Mouse (Mus musculus): ENCODE measurements around the gene Cyb5d1. TPM values are rescaled to one million over a fixed set of nuclear protein-coding genes. Genes with fewer than 3 reads are reported as not detected.
A peak's percentile ranks its signal among the peaks of the same experiment; 100 is the strongest.
"Not testable (repeated sequence)": the region's sequence is repeated elsewhere in the genome, so short reads cannot be mapped to it uniquely, and the experiment has no call there.

The Cyb5d1 gene
- 45.9 and 48.6 TPM in 2 replicates for polyA plus RNA-seq (2015; fragmentation: Nextera tagmentation; extraction: Ambion mirVana)

DNA sequence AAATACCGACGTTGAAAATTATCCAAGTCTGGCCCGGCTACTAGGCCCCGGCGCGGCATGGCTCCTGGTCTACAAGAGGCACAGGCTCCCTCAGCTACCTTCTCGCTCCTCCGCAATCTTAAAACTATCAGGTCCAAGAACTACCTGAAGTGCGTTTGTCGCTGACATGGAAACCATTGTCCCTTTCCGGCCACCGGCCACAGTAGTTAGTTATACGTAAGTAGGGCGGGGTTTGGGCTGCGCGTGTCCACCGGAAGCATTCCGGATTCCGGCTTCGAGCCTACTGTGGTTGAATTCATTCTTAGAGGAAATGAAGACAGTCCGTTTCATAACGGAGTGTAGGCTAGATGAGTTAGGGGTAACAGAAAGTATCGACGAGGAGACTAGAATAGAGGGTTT lies at the start of gene Cyb5d1, which contains the start of gene Naa38:
Gene Cyb5d1, minus strand, starts transcription at position 397 of the 399 bp plus-strand sequence.
Gene Naa38, plus strand, starts transcription at position 253 of the 399 bp plus-strand sequence.
- not testable (repeated sequence) for H3K9me3 ChIP-seq (replicated peaks)
- Histone ChIP-seq H3K27me3 (peaks cover 21% of the 10 kb centered on the region), H3K36me3 (ENCODE audit: poor library complexity, severe bottlenecking) (peaks cover 31% of the 10 kb centered on the region), H3K4me2 (peak within 1 kb of the TSS; percentile 85), H3K27ac (peak within 1 kb of the TSS; percentile 95), H3K4me3 (peak within 1 kb of the TSS; percentile 67), H3K4me1 (peaks cover 40% of the 10 kb centered on the region), H3K9ac (peak within 1 kb of the TSS; percentile 83)
- ATAC-seq, result peak; percentile 79
- under 1% methylated on average over 20 of the region's 24 CpGs for WGBS

DNA sequence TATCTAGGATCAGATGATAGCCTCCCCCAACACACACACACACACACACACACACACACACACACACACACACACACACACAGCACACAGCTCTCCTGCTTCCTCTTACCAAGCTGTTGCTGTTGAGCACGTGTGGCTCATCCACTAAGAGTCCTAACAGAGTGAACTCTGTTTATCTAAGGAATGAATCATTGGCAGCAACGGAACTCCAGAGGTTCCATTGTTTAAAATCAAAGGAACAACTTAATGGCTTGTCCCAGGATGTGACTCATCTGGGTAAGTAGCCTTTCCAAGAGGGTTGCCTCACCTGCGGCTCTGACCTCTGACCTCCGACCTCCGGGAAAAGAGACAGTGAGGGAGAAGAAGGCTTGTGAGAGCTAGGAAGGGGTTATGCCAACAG lies 47.9 kb upstream of the Cyb5d1 start:
- Histone ChIP-seq H3K9me3 (replicated peaks) (no peaks in the 10 kb centered on the region), H3K4me2 (no peak overlapping the region), H3K36me3 (ENCODE audit: poor library complexity, severe bottlenecking) (no peaks in the 10 kb centered on the region), H3K9ac (no peak overlapping the region), H3K27me3 (no peaks in the 10 kb centered on the region), H3K4me1 (no peaks in the 10 kb centered on the region), H3K27ac (no peak overlapping the region), H3K4me3 (no peak overlapping the region)
- no peak for ATAC-seq
- WGBS, result 60% methylated on average over 5 of the region's 5 CpGs

DNA sequence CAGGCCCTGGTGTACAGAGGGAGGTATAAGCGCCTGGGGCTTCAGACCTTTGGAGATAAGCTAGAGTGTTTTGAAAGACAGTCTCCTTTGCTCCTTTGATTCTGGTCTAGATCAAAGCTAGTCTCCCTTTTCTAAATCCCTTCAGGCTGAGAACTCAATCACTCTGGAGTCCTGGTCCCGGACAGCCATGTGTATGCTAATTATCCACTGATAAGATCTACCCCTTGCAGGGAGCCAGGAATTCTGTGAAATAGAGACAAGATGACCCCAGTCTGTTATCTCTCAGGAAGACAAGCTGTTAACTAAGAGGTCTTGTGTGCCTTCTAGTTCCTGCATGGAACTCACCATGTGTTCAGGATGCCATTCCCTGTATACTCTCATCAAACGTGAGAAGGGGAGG lies 41.9 kb upstream of the Cyb5d1 start:
- Histone ChIP-seq H3K9me3 (replicated peaks) (no peaks in the 10 kb centered on the region), H3K36me3 (ENCODE audit: poor library complexity, severe bottlenecking) (no peaks in the 10 kb centered on the region), H3K4me2 (no peak overlapping the region), H3K9ac (no peak overlapping the region), H3K4me3 (no peak overlapping the region), H3K4me1 (peaks cover 1% of the 10 kb centered on the region), H3K27ac (no peak overlapping the region), H3K27me3 (peaks cover 4% of the 10 kb centered on the region; the same call in 1 of the 2 replicates)
- no peak for ATAC-seq
- 61% methylated on average over 3 of the region's 3 CpGs for WGBS

- Histone ChIP-seq H3K36me3 (ENCODE audit: poor library complexity, severe bottlenecking) (no peaks in the 10 kb centered on the region), H3K9ac (no peak overlapping the region), H3K27me3 (peaks cover 4% of the 10 kb centered on the region; the same call in 1 of the 2 replicates), H3K4me1 (peaks cover 7% of the 10 kb centered on the region), H3K27ac (no peak overlapping the region), H3K4me3 (no peak overlapping the region), H3K4me2 (no peak overlapping the region), H3K9me3 (replicated peaks) (no peaks in the 10 kb centered on the region)
- no peak for ATAC-seq
- 68% methylated on average over 6 of the region's 6 CpGs for WGBS
Observed at GRCm38 (mm10) chr11:69433189-69433588, 37.8 kb upstream of the Cyb5d1 start.

- Histone ChIP-seq H3K9me3 (replicated peaks) (no peaks in the 10 kb centered on the region), H3K4me3 (no peak overlapping the region), H3K9ac (no peak overlapping the region), H3K36me3 (ENCODE audit: poor library complexity, severe bottlenecking) (no peaks in the 10 kb centered on the region), H3K4me2 (no peak overlapping the region), H3K27ac (no peak overlapping the region), H3K4me1 (peaks cover 7% of the 10 kb centered on the region), H3K27me3 (peaks cover 4% of the 10 kb centered on the region; the same call in 1 of the 2 replicates)
- no peak for ATAC-seq
- 78% methylated on average over 11 of the region's 11 CpGs for WGBS
Observed at GRCm38 (mm10) chr11:69432640-69432982, 37.2 kb upstream of the Cyb5d1 start.

DNA sequence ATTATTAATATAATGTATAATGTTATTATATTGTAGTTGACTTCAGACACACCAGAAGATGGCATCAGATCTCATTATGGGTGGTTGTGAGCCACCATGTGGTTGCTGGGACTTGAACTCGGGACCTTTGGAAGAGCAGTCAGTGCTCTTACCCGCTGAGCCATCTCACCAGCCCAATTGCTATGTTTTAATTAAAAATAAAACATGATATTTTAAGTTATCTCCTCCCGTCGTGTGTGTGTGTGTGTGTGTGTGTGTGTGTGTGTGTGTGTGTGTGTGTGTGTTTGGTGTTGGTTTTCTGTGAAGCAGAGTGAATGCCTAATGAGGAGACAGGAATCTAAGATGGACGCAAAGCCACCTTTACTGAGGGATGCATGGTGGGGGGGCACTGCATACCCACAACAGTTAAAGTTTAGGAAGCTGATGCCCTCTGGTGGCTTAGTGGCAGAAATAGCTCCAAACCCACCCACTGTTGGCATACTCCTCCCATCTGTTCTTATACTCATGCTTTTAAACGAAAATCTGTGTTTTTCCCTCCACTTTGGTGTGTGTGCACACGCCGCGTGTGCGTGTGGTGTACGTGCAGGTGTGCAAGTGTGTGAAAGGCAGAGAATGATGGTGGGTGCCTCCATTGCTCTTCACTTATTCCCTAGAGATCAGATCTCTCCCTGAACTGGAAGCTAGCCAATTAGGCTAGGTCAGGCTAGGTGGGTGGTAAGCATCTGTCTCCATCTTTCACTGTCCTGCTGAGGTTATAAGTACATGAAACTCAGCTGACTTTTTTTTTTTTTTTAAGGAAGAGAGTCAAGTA lies 36.6 kb upstream of the Cyb5d1 start:
- H3K4me2 ChIP-seq, result peak overlapping the region; percentile 22; the same call in 1 of the 2 replicates
- no peaks in the 10 kb centered on the region for H3K9me3 ChIP-seq (replicated peaks)
- peaks cover 4% of the 10 kb centered on the region; the same call in 1 of the 2 replicates for H3K27me3 ChIP-seq
- no peaks in the 10 kb centered on the region for H3K36me3 ChIP-seq (ENCODE audit: poor library complexity, severe bottlenecking)
- H3K27ac ChIP-seq, result no peak overlapping the region
- peak; percentile 86 for ATAC-seq
- 0 out of 2 replicates have a peak overlapping the region, but pooled peaks have one; percentile 34 for H3K9ac ChIP-seq
- WGBS, result 38% methylated on average over 11 of the region's 11 CpGs
- peaks cover 7% of the 10 kb centered on the region for H3K4me1 ChIP-seq
- peak overlapping the region; percentile 6; the same call in 1 of the 2 replicates for H3K4me3 ChIP-seq

GRCm38 (mm10) chr11:69430631-69431030 lies 35.2 kb upstream of the Cyb5d1 start:
- Histone ChIP-seq H3K9ac (no peak overlapping the region), H3K4me3 (no peak overlapping the region), H3K9me3 (replicated peaks) (no peaks in the 10 kb centered on the region), H3K4me1 (peaks cover 7% of the 10 kb centered on the region), H3K27me3 (peaks cover 4% of the 10 kb centered on the region; the same call in 1 of the 2 replicates), H3K27ac (no peak overlapping the region), H3K36me3 (ENCODE audit: poor library complexity, severe bottlenecking) (no peaks in the 10 kb centered on the region), H3K4me2 (no peak overlapping the region)
- WGBS, result 91% methylated on average over 15 of the region's 15 CpGs
- no peak for ATAC-seq

GRCm38 (mm10) chr11:69429313-69429712 lies 33.9 kb upstream of the Cyb5d1 start:
- no peak overlapping the region for H3K4me3 ChIP-seq
- no peak for ATAC-seq
- H3K9me3 ChIP-seq (replicated peaks), result no peaks in the 10 kb centered on the region
- WGBS, result 42% methylated on average over 2 of the region's 2 CpGs
- no peak overlapping the region for H3K4me2 ChIP-seq
- H3K27ac ChIP-seq, result no peak overlapping the region
- H3K27me3 ChIP-seq, result peaks cover 4% of the 10 kb centered on the region; the same call in 1 of the 2 replicates
- peaks cover 7% of the 10 kb centered on the region for H3K4me1 ChIP-seq
- H3K9ac ChIP-seq, result no peak overlapping the region
- H3K36me3 ChIP-seq (ENCODE audit: poor library complexity, severe bottlenecking), result no peaks in the 10 kb centered on the region

GRCm38 (mm10) chr11:69428751-69429150 lies 33.3 kb upstream of the Cyb5d1 start:
- peaks cover 4% of the 10 kb centered on the region; the same call in 1 of the 2 replicates for H3K27me3 ChIP-seq
- H3K27ac ChIP-seq, result no peak overlapping the region
- no peaks in the 10 kb centered on the region for H3K36me3 ChIP-seq (ENCODE audit: poor library complexity, severe bottlenecking)
- H3K4me1 ChIP-seq, result peaks cover 7% of the 10 kb centered on the region
- no peak overlapping the region for H3K4me2 ChIP-seq
- no peaks in the 10 kb centered on the region for H3K9me3 ChIP-seq (replicated peaks)
- no peak overlapping the region for H3K4me3 ChIP-seq
- H3K9ac ChIP-seq, result no peak overlapping the region
- ATAC-seq, result no peak
- 32% methylated on average over 4 of the region's 4 CpGs for WGBS

- no peaks in the 10 kb centered on the region for H3K9me3 ChIP-seq (replicated peaks)
- H3K27ac ChIP-seq, result no peak overlapping the region
- H3K36me3 ChIP-seq (ENCODE audit: poor library complexity, severe bottlenecking), result no peaks in the 10 kb centered on the region
- no peak overlapping the region for H3K4me2 ChIP-seq
- H3K4me3 ChIP-seq, result no peak overlapping the region
- peaks cover 19% of the 10 kb centered on the region for H3K27me3 ChIP-seq
- no peak overlapping the region for H3K9ac ChIP-seq
- no peak for ATAC-seq
- WGBS, result 78% methylated on average over 2 of the region's 2 CpGs
- H3K4me1 ChIP-seq, result 0 out of 2 replicates have a peak, but pooled peaks cover 9% of the 10 kb centered on the region
Observed at GRCm38 (mm10) chr11:69426246-69426645, 30.8 kb upstream of the Cyb5d1 start.

GRCm38 (mm10) chr11:69423885-69424284 lies 28.5 kb upstream of the Cyb5d1 start:
- Histone ChIP-seq H3K27ac (no peak overlapping the region), H3K4me1 (peaks cover 28% of the 10 kb centered on the region), H3K9me3 (replicated peaks) (no peaks in the 10 kb centered on the region), H3K4me2 (no peak overlapping the region), H3K9ac (no peak overlapping the region), H3K4me3 (no peak overlapping the region), H3K27me3 (peaks cover 32% of the 10 kb centered on the region), H3K36me3 (ENCODE audit: poor library complexity, severe bottlenecking) (no peaks in the 10 kb centered on the region)
- no peak for ATAC-seq
- 81% methylated on average over 6 of the region's 6 CpGs for WGBS

DNA sequence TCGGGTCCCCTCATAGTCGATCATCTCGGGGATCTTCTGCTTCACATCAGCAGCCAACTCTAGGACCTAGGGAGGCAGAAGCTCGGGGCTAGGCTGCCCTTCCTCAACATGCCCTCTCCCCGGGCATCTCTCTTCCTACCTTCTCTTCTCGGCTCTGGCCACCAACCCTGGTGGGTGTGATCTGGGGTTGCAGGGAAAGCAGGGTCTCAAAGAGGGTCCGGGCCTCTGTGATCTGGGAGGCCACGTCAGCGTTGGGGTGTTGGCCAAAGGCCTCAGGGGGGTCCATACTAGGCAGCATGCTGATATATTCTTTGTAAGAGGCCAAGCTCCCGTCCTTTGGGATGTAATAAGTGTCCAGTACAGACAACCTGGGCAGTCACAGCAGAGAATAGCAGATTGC lies 27.4 kb upstream of the Cyb5d1 start:
- H3K4me2 ChIP-seq, result no peak overlapping the region
- H3K36me3 ChIP-seq (ENCODE audit: poor library complexity, severe bottlenecking), result no peaks in the 10 kb centered on the region
- no peak overlapping the region for H3K9ac ChIP-seq
- no peaks in the 10 kb centered on the region for H3K9me3 ChIP-seq (replicated peaks)
- H3K27ac ChIP-seq, result no peak overlapping the region
- peaks cover 35% of the 10 kb centered on the region for H3K4me1 ChIP-seq
- WGBS, result 92% methylated on average over 10 of the region's 10 CpGs
- ATAC-seq, result no peak
- peaks cover 32% of the 10 kb centered on the region for H3K27me3 ChIP-seq
- no peak overlapping the region for H3K4me3 ChIP-seq
